Mouse (Mus musculus) heart, adult 18-20 months (tissue): ENCODE measurements around the gene Fgfr2. TPM values are rescaled to one million over a fixed set of nuclear protein-coding genes. Genes with fewer than 3 reads are reported as not detected.

Experiments
- DNase-seq, 2 experiments: peaks; one replicate each; pipeline ENCODE4 v3.0.0; 2021 to 2022; ENCODE audit warnings: mixed read lengths in 1 of 2
- total RNA-seq, 2 experiments: library from RNA; stranded (reverse); gene quantifications; 2 replicates each; pipeline ENCODE4 v1.2.3; 2021

Fgfr2 gene
- total RNA-seq, 2 experiments from 2014 or later = 1.3 to 2.6 TPM

DNA sequence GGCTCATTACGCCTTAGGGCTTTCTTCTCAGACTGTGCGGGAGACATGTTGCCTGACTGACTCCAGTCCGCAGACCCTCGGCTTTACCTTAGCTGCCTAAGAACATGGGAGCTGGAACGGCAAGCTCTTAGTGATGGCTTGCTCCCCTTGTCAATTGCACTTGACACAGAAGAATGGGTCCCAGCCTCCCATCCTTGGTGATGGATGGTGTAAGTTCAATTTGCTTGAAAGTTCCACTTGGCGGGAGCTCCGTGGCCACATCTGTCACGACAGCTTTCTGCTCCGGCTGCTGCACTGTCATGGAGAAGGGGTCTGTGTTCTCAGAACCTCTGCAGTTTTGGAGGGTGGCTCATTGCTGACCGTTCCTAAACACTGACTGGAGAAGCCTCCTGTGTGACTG lies 1518.2 kb downstream of the Fgfr2 start:
- no peak for DNase-seq

DNA sequence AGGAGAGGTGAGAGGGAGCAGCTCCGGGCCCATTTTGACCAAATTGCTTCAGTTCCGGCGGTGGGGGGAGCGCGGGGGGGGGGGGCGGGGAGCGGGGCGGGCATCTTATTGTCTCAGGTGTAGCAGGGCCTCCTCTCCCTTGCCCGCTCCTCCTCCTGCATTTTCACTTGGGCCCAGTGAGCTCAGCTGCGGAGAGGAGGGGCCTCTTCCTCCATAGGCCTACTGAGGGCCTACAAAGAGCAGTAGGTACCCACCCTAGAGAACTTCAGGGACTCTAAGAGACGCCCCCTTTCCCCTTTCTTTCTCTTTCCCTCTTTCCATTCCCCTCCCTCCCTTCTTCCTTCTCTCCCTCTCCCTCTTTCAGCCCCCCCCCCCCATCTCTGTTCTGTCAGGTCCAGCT lies 1520.0 kb downstream of the Fgfr2 start:
- no peak for DNase-seq

GRCm38 (mm10) chr7:131602106-131602505 lies 1521.0 kb downstream of the Fgfr2 start:
- DNase-seq = no peak

DNA sequence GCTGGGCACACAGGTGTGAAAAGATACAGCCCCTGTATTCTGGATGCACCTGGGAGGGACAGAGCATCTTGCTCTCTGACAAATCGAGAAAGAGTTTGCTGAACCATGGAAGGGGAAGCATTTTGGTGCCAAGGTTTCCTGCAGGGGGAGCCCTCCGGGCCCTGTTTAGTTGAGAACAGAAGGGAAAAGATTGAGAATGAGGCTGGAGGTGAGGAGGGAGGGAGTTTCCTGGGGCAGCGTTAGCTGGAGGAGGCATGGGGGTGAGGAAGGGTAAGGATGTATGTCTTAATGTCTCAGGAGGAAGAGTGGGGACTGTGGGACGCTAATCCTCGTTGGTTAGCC lies 1524.7 kb downstream of the Fgfr2 start:
- no peak for DNase-seq

DNA sequence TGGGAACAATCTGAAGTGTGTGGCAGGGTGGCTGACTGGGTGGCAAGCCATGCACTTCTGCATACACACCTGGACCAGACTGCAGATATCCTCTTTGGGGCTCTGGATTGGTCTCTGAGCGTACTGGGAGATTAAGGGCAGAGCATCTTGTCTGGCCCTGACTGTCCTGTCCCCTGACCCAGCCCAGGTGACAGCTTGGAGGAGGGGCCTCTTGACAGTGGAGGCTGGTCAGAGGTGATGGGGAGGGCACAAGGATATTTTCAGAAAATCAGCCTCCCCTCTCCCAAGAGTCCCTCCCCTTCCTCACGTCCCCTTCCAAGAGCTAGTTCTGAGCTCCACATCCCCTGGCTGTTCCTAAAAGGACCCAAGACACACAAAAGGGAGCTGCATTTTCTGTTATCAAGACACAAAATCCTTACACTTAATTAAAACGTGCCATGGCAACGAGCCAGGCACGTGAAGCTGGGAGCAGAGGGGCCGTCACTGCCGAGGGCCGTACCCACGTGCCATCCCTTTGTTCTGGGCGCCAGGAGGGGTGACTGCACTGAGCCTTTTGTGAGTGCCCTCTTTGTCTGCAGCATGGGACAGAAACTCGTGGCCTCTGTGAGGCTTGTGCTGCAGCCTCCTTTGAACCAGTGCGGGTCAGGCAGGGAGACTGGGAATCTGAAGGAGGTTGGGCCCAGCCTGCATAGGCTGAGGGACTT lies 1525.2 kb downstream of the Fgfr2 start:
- no peak for DNase-seq

DNA sequence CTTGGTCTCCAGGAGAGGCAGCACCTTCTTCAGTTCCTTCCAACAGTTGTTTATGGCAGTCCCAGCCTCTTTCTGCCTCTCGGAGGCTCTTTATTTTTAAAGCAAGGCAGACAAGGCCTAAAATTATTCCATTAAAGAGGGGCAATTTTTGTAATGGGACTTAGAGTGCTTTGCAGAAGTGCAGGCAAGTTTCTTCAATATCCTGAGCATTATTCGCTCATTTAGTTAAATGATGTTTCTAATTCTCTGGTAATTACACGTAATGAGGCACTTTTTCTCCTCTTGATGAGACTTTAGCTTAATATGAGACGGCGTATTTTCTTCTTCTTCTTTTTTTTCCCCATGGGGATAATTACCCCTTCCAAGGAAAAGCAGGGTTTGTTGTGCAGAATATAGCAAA lies 1537.6 kb downstream of the Fgfr2 start:
- no peak for DNase-seq

- DNase-seq = no peak
Measured at GRCm38 (mm10) chr7:131582178-131582577, 1541.0 kb downstream of the Fgfr2 start.

- no peak for DNase-seq
Measured at GRCm38 (mm10) chr7:131575246-131575645, 1547.9 kb downstream of the Fgfr2 start.

DNA sequence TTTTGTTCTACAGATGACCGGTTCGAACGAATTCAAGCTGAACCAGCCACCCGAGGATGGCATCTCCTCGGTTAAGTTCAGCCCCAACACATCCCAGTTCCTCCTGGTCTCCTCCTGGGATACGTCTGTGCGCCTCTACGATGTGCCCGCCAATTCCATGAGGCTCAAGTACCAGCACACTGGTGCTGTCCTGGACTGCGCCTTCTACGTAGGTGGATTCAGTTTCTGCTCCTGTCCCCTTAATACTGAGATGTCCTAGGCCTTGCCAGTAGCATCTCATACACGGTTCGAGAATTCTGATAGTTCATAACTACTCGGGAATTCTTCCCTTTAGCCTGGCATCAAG lies 1562.5 kb downstream of the Fgfr2 start:
- DNase-seq = no peak

DNA sequence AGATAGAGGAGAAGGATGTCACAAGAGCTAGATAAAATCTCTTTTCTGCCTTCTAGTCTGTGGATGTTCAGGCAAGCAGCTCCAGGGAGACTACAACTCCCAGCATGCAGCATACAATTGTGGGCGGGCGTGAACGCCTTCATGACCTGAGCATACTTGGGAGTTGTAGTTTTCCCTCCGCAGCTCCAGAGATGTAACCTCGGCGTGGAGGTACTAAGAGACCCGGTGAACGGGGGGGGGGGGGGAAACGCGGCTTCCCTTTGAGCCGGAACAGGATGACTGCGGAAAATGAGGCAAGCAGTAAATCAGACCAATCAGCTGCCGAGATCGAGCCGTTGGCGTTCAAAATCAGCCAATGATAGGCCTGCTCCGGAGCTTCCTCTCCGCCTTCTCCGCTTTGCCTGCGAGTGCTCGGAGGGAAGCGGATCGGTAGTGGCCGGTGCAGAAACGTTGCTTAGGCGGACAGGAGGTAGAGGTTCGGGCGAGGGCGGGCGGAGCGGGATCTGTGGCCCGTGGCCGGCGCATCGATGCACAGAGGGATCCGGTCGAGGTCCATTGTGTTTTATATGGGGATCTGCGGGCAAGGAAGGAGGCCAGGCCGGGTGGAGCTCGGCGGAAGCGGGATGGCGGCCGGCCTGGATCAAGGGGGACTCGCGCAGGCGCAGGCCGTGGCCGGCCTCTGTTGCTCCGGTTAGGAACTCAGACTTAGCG lies 1563.0 kb downstream of the Fgfr2 start, which contains the start of gene Bub3:
TSS of gene Bub3 (plus strand) at position 237 of the 711 bp plus-strand sequence.
- peak; percentile 95 to 96 for DNase-seq

- DNase-seq = no peak
Measured at GRCm38 (mm10) chr7:131557751-131558150, 1565.4 kb downstream of the Fgfr2 start.

DNA sequence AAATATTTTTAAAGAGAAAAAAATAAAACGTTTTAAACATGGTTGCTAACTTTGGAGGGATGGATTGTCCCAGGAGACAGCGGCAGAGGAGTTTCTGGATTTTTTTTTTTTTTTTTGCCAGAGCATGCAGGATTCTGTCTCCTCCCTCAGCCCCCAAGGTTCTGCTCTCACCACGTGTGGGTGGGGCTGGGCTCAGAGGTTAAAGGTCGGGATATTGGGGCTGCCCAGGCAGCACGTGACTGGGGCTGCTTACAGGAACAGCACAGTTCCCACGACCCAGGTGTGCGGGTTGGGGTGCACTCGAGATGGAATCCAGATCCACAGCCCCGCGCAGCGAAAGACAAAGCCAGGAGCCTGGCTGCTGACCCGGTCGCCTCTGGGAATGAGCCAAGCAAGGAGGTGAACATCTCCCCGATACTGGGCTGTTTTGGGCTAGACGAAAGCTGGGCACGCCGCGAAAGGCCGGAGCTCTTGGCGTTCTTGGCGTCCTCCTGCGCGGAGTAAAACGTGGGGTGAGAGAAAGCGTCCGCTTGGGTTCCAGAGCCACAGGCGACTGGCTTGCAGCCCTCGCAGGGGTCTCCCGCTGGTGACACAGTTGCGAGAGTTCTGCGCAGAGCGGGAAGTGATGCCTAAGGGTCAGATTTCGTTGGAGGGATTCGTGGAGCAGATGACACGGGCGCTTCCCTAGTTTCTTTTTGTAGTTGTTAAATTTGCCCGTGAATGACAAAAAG lies 1566.4 kb downstream of the Fgfr2 start:
- DNase-seq = peak in 1 of 2 experiments; percentile 42

- DNase-seq = no peak
Measured at GRCm38 (mm10) chr7:131556116-131556515, 1567.0 kb downstream of the Fgfr2 start.

DNA sequence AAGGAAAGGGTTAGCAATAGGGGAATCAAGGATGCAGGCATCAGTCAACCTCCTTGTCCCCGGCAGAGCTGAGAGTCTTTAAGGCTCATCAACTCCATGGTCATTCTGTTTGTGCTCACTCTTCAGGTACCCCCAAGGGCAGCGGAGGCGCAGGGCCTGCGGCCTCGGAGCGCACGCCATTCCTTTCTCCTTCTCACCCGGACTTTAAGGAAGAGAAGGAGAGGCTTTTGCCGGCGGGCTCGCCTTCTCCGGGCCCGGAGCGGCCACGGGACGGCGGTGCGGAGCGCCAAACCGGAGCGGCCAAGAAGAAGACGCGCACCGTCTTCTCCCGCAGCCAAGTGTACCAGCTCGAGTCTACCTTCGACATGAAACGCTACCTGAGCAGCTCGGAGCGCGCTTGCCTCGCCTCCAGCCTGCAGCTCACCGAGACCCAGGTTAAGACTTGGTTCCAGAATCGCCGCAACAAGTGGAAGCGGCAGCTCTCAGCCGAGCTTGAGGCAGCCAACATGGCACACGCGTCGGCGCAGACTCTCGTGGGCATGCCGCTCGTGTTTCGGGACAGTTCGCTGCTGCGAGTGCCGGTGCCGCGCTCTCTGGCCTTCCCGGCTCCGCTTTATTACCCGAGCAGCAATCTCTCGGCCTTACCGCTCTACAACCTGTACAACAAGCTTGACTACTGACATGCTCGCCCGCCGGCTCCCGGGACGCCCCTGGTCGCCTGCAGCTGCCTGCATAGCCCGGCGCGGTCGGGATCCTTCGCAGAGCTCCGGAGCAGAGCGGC lies 1567.7 kb downstream of the Fgfr2 start:
- peak in 1 of 2 experiments; percentile 66 for DNase-seq

GRCm38 (mm10) chr7:131554341-131555180 lies 1568.6 kb downstream of the Fgfr2 start:
- peak in 1 of 2 experiments; percentile 39 for DNase-seq

GRCm38 (mm10) chr7:131553771-131554175 lies 1569.4 kb downstream of the Fgfr2 start:
- DNase-seq = peak; percentile 35 to 36

- peak in 1 of 2 experiments; percentile 9 for DNase-seq
Measured at GRCm38 (mm10) chr7:131552781-131553180, 1570.4 kb downstream of the Fgfr2 start.

- peak in 1 of 2 experiments; percentile 6 for DNase-seq
Measured at GRCm38 (mm10) chr7:131551931-131552741, 1571.0 kb downstream of the Fgfr2 start.

GRCm38 (mm10) chr7:131551471-131551870 lies 1571.7 kb downstream of the Fgfr2 start:
- no peak for DNase-seq

DNA sequence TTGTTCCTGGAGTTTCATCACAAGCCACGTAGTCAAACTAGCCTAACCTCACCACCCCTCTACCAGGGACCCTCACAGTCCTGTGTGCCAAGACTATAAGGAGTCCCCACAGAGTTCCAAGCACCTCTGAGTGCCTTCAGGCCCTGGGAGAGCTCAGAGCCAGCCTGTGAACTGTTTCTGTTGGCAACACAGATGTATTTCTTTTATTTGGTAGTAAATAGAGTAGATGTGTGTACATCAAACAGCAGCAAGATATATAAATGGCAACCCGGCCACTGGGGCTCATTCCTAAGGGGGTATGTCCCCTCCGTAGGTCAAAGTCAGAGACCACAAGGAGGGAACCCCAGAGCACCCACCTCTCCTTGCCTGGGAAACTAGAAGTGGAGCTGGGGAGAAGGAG lies 1574.7 kb downstream of the Fgfr2 start, which contains the start of gene Hmx2:
TSS of gene Hmx2 (plus strand) at position 301 of the 400 bp plus-strand sequence.
- DNase-seq = no peak
